Mouse (Mus musculus): ENCODE results near the gene Slc25a29. TPM values are rescaled to one million over a fixed set of nuclear protein-coding genes. Genes with fewer than 3 reads are reported as not detected.

The Slc25a29 gene
- total RNA-seq, 1 experiment = 2.1 TPM

DNA sequence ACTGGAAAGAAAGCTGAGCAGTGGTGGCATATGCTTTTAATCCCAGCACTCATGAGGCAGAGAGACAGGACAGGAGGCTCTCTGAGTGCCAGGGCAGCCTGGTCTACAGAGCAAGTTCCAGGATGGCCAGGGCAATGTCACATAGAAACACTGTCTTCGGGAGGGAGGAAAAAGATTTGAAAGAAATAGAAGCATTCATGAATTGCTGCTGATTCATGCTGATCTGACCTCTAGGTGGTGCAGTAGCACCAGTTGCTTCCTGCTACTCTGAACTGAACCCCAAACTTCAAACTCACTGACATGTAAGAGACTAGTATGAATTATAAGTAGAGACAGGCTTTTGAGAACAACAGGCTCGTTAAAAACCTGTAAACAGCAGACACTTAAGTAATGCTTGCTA, 24.6 kb downstream of the Slc25a29 start:
- H3K9ac ChIP-seq (ENCODE audit: insufficient read depth, low read depth, low read length, poor library complexity, severe bottlenecking) = no peak overlapping the region
- no peak overlapping the region for H3K27ac ChIP-seq (ENCODE audit: insufficient read depth, low read depth, low read length, poor library complexity, severe bottlenecking)
- H3K36me3 ChIP-seq (ENCODE audit: control insufficient read depth, insufficient read depth, low read length, poor library complexity, severe bottlenecking) = peaks cover 34% of the 10 kb centered on the region
- no peak overlapping the region for H3K4me3 ChIP-seq (ENCODE audit: insufficient read depth in 1 of 2, low read depth in 1 of 2, low read length in 2 of 2, poor library complexity in 1 of 2, severe bottlenecking in 1 of 2)
- in situ Hi-C loops (cut with MboI; ENCODE audit: low sequenced_read_pairs in 2 of 2, unreplicated experiment in 2 of 2) = no loop called here
- no peaks in the 10 kb centered on the region for H3K9me3 ChIP-seq (ENCODE audit: control insufficient read depth, insufficient read depth, low read depth, low read length)
- TF ChIP-seq MAFK (IDR thresholded peaks at IDR 0.05; ENCODE audit: insufficient read depth, low read depth, low read length) (peak; percentile 73; the same call in 1 of the 2 replicates), HCFC1 (IDR thresholded peaks at IDR 0.05; ENCODE audit: borderline replicate concordance, insufficient read depth, low read length) (no peak)
- no peak for DNase-seq (ENCODE audit: low read depth, low spot score)
- 0 out of 4 replicates have a peak, but pooled peaks cover 0 to 3% of the 10 kb centered on the region in 2 experiments for H3K4me1 ChIP-seq (ENCODE audit: control insufficient read depth in 2 of 2, insufficient read depth in 2 of 2, low read length in 2 of 2, poor library complexity in 1 of 2)

DNA sequence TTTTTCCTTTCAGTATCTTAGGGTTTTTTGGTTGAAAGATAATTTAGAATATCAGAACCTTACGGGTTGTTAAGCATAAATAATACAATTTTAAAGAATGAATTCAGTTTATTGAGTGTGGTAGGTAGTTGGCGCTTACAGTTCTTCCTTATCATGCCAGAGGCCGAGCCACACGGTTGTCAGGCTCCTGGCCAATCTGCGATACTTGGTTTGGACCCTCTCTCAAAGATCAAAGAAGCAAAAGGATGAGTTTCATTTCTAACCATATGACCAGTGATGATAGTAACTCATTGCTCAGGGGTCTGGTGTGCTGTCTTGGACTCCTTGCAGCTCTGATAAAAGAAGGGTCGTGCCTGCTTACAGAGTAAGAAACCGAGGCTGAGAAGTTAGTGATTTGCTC, 25.4 kb downstream of the Slc25a29 start:
- no peak for DNase-seq (ENCODE audit: low read depth, low spot score)
- TF ChIP-seq CHD2 (IDR thresholded peaks at IDR 0.05; ENCODE audit: low read depth, low read length) (no peak), ZNF384 (IDR thresholded peaks at IDR 0.05; ENCODE audit: low read depth, low read length) (no peak), MAFK (IDR thresholded peaks at IDR 0.05; ENCODE audit: insufficient read depth, low read depth, low read length) (no peak), HCFC1 (IDR thresholded peaks at IDR 0.05; ENCODE audit: borderline replicate concordance, insufficient read depth, low read length) (no peak), ZC3H11A (IDR thresholded peaks at IDR 0.05; ENCODE audit: borderline replicate concordance, low read depth, low read length) (no peak)
- H3K36me3 ChIP-seq (ENCODE audit: control insufficient read depth, insufficient read depth, low read length, poor library complexity, severe bottlenecking) = peaks cover 34% of the 10 kb centered on the region
- H3K27ac ChIP-seq (ENCODE audit: insufficient read depth, low read depth, low read length, poor library complexity, severe bottlenecking) = no peak overlapping the region
- no peaks in the 10 kb centered on the region for H3K9me3 ChIP-seq (ENCODE audit: control insufficient read depth, insufficient read depth, low read depth, low read length)
- in situ Hi-C loops (cut with MboI; ENCODE audit: low sequenced_read_pairs in 2 of 2, unreplicated experiment in 2 of 2) = no loop called here
- no peak overlapping the region for H3K4me3 ChIP-seq (ENCODE audit: insufficient read depth in 1 of 2, low read depth in 1 of 2, low read length in 2 of 2, poor library complexity in 1 of 2, severe bottlenecking in 1 of 2)
- H3K4me1 ChIP-seq (ENCODE audit: control insufficient read depth in 2 of 2, insufficient read depth in 2 of 2, low read length in 2 of 2, poor library complexity in 1 of 2) = 0 out of 4 replicates have a peak, but pooled peaks cover 0 to 3% of the 10 kb centered on the region in 2 experiments
- H3K9ac ChIP-seq (ENCODE audit: insufficient read depth, low read depth, low read length, poor library complexity, severe bottlenecking) = no peak overlapping the region

DNA sequence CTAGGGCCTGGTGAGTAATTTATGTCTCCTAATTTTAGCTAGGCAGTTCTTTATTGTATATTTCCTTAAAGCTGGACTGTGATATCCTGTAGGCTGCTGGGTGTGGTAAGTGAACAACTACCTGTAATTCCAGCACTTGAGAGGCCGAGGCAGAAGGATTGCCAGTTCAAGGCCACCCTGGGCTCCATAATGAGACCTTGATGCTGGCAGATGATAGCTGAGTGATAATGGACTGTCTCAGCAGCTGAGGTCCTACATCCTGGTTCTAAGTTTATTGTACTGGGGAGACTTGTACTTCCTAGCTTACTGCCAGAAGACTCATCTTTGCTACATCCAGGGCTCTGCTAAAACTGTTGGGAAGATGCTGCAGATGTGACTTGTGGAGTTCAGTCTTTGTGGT, 25.9 kb downstream of the Slc25a29 start:
- Histone ChIP-seq H3K9me3 (ENCODE audit: control insufficient read depth, insufficient read depth, low read depth, low read length) (no peaks in the 10 kb centered on the region), H3K27ac (ENCODE audit: insufficient read depth, low read depth, low read length, poor library complexity, severe bottlenecking) (no peak overlapping the region), H3K4me3 (ENCODE audit: insufficient read depth in 1 of 2, low read depth in 1 of 2, low read length in 2 of 2, poor library complexity in 1 of 2, severe bottlenecking in 1 of 2) (no peak overlapping the region), H3K9ac (ENCODE audit: insufficient read depth, low read depth, low read length, poor library complexity, severe bottlenecking) (no peak overlapping the region), H3K36me3 (ENCODE audit: control insufficient read depth, insufficient read depth, low read length, poor library complexity, severe bottlenecking) (peaks cover 32% of the 10 kb centered on the region), H3K4me1 (ENCODE audit: control insufficient read depth in 2 of 2, insufficient read depth in 2 of 2, low read length in 2 of 2, poor library complexity in 1 of 2) (0 out of 4 replicates have a peak, but pooled peaks cover 0 to 3% of the 10 kb centered on the region in 2 experiments)
- in situ Hi-C loops (cut with MboI; ENCODE audit: low sequenced_read_pairs in 2 of 2, unreplicated experiment in 2 of 2) = no loop called here
- no peak for TF ChIP-seq HCFC1 (IDR thresholded peaks at IDR 0.05; ENCODE audit: borderline replicate concordance, insufficient read depth, low read length)
- TF ChIP-seq MAFK (IDR thresholded peaks at IDR 0.05; ENCODE audit: insufficient read depth, low read depth, low read length) = no peak
- no peak for TF ChIP-seq CHD2 (IDR thresholded peaks at IDR 0.05; ENCODE audit: low read depth, low read length)
- TF ChIP-seq ZNF384 (IDR thresholded peaks at IDR 0.05; ENCODE audit: low read depth, low read length) = no peak
- no peak for TF ChIP-seq ZC3H11A (IDR thresholded peaks at IDR 0.05; ENCODE audit: borderline replicate concordance, low read depth, low read length)
- DNase-seq (ENCODE audit: low read depth, low spot score) = no peak

DNA sequence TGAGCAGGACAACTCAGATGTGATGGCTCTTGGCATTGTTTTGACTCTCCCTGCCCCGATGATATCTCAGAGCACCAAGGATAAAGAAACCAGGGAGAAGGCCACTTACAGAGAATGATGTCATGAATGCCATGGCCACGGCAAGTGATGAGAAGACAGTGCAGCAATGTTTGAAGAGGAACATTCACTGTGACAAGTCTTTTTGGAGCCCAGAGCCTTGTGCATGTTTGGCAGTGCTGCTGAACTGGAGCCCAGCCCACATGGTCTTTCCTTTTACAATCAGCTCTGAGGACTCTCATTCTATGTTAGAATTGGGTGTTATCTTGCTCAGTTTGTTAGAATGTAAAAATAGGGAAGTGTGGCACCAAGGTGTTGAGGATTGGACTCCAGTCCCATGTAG, 27.2 kb downstream of the Slc25a29 start:
- Histone ChIP-seq H3K4me1 (ENCODE audit: control insufficient read depth in 2 of 2, insufficient read depth in 2 of 2, low read length in 2 of 2, poor library complexity in 1 of 2) (0 out of 4 replicates have a peak, but pooled peaks cover 0 to 3% of the 10 kb centered on the region in 2 experiments), H3K4me3 (ENCODE audit: insufficient read depth in 1 of 2, low read depth in 1 of 2, low read length in 2 of 2, poor library complexity in 1 of 2, severe bottlenecking in 1 of 2) (no peak overlapping the region), H3K36me3 (ENCODE audit: control insufficient read depth, insufficient read depth, low read length, poor library complexity, severe bottlenecking) (peaks cover 23% of the 10 kb centered on the region), H3K27ac (ENCODE audit: insufficient read depth, low read depth, low read length, poor library complexity, severe bottlenecking) (no peak overlapping the region), H3K9me3 (ENCODE audit: control insufficient read depth, insufficient read depth, low read depth, low read length) (no peaks in the 10 kb centered on the region), H3K9ac (ENCODE audit: insufficient read depth, low read depth, low read length, poor library complexity, severe bottlenecking) (no peak overlapping the region)
- TF ChIP-seq CHD2 (IDR thresholded peaks at IDR 0.05; ENCODE audit: low read depth, low read length) = no peak
- no peak for TF ChIP-seq ZC3H11A (IDR thresholded peaks at IDR 0.05; ENCODE audit: borderline replicate concordance, low read depth, low read length)
- no peak for TF ChIP-seq ZNF384 (IDR thresholded peaks at IDR 0.05; ENCODE audit: low read depth, low read length)
- TF ChIP-seq MAFK (IDR thresholded peaks at IDR 0.05; ENCODE audit: insufficient read depth, low read depth, low read length) = no peak
- no peak for TF ChIP-seq HCFC1 (IDR thresholded peaks at IDR 0.05; ENCODE audit: borderline replicate concordance, insufficient read depth, low read length)
- DNase-seq (ENCODE audit: low read depth, low spot score) = no peak
- in situ Hi-C loops (cut with MboI; ENCODE audit: low sequenced_read_pairs in 2 of 2, unreplicated experiment in 2 of 2) = no loop called here

DNA sequence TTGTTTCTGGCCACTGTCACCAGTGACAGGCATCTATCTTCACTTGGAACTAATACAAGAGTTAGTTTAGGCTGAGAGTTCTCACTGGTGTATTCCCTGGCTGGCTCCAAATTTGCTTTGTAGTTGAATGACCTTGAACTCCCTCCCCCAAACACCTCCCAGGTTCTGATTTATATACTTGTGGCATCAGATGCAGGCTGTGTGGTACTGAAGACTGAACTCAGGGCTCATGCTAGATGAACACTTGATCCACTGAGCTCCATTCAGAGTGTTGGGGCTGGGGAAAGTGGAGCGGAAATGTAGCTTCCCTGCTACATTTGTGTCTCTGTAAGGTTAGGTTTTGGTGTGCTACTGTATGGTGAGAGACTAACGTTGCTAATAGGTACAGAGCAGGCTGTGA, 31.3 kb downstream of the Slc25a29 start:
- Histone ChIP-seq H3K9ac (ENCODE audit: insufficient read depth, low read depth, low read length, poor library complexity, severe bottlenecking) (no peak overlapping the region), H3K9me3 (ENCODE audit: control insufficient read depth, insufficient read depth, low read depth, low read length) (no peaks in the 10 kb centered on the region), H3K36me3 (ENCODE audit: control insufficient read depth, insufficient read depth, low read length, poor library complexity, severe bottlenecking) (peaks cover 18% of the 10 kb centered on the region), H3K27ac (ENCODE audit: insufficient read depth, low read depth, low read length, poor library complexity, severe bottlenecking) (no peak overlapping the region), H3K4me3 (ENCODE audit: insufficient read depth in 1 of 2, low read depth in 1 of 2, low read length in 2 of 2, poor library complexity in 1 of 2, severe bottlenecking in 1 of 2) (no peak overlapping the region), H3K4me1 (ENCODE audit: control insufficient read depth in 2 of 2, insufficient read depth in 2 of 2, low read length in 2 of 2, poor library complexity in 1 of 2) (peaks cover 4 to 14% of the 10 kb centered on the region in 2 experiments; a peak in 3 of 4 replicates)
- TF ChIP-seq ZC3H11A (IDR thresholded peaks at IDR 0.05; ENCODE audit: borderline replicate concordance, low read depth, low read length) = no peak
- TF ChIP-seq MAFK (IDR thresholded peaks at IDR 0.05; ENCODE audit: insufficient read depth, low read depth, low read length) = no peak
- TF ChIP-seq CHD2 (IDR thresholded peaks at IDR 0.05; ENCODE audit: low read depth, low read length) = no peak
- TF ChIP-seq HCFC1 (IDR thresholded peaks at IDR 0.05; ENCODE audit: borderline replicate concordance, insufficient read depth, low read length) = no peak
- no peak for TF ChIP-seq ZNF384 (IDR thresholded peaks at IDR 0.05; ENCODE audit: low read depth, low read length)
- no peak for DNase-seq (ENCODE audit: low read depth, low spot score)
- in situ Hi-C loops (cut with MboI; ENCODE audit: low sequenced_read_pairs in 2 of 2, unreplicated experiment in 2 of 2) = no loop called here

Data from ES-E14 (cell line).